Mouse (Mus musculus): ENCODE results near the gene Mtfmt. TPM values are rescaled to one million over a fixed set of nuclear protein-coding genes. Genes with fewer than 3 reads are reported as not detected.

Gene Mtfmt
- polyA plus RNA-seq, 1 experiment from 2014 or later, result 25.6 TPM

DNA sequence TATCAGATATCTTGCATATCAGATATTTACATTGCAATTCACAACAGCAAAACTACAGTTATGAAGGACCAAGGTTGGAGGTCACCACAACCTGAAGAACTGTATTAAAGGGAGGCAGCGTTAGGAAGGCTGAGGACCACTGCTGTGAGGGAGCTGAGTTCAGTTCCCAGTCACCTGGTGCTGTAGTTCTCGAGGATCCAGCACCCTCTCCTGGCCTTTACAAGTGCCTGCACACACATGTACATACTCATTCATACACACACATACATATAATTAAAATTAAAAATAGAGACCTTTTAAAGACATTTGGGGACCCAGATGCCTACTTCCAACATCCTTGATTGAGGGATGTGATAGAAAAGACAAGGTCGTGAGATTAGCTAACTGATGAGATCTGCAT is 15.9 kb upstream of the Mtfmt start:
- WGBS, result 84% methylated on average over 3 of the region's 3 CpGs

DNA sequence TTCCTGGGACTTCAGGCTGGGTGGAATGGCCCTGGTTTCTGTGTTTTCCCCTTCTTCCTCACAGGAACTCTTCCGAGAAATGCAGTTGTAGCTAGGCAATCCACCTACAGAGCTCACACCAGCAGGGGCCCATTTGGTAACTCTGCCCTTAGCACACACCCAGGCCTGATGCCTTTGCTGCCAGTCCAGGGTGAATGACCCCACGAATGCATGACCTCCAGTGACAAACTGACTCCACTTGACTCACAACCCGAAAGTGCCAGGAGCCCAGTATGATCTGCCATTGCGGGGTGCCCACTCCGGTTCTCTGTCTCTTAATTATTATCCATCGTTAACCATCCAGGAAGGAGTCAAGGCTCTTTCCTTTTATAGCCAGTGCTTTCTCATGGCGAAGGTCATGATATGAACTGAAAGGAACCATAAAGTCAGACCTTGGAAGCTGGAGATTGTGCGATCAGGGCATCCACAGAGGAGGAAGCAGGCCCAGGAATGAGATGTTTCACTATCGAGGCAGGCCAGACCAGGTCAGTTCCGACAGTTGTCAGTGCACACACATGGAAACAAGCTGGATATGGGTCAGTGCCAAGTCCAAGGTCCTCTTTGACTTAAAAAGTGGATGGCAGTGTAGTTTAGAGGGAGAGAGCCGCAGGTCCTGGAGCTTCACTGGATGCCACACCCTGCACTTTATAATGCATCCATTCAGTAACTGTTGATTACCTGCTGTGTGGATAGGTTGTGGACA is 12.7 kb upstream of the Mtfmt start, which contains the start of gene Slc51b:
Gene Slc51b (minus strand): TSS at position 196 of the 742 bp plus-strand sequence.
- no peaks in the 10 kb centered on the region for H3K36me3 ChIP-seq (ENCODE audit: control insufficient read depth, insufficient read depth, low read length)

More for the DNA sequence above, 15.9 kb upstream of the Mtfmt start:
- Histone ChIP-seq H3K36me3 (ENCODE audit: control insufficient read depth, insufficient read depth, low read length) (no peaks in the 10 kb centered on the region), H3K4me2 (ENCODE audit: low read depth, low read length) (no peak overlapping the region), H3K27me3 (ENCODE audit: control insufficient read depth, insufficient read depth, low read length) (no peaks in the 10 kb centered on the region), H3K9ac (replicated peaks; ENCODE audit: low read depth, low read length) (no peak overlapping the region), H3K4me1 (ENCODE audit: control insufficient read depth, insufficient read depth, low read length) (no peaks in the 10 kb centered on the region), H3K9me3 (ENCODE audit: control insufficient read depth, low read length) (no peaks in the 10 kb centered on the region), H3K4me3 (ENCODE audit: low read depth, low read length) (no peak overlapping the region), H3K27ac (ENCODE audit: low read depth, low read length) (no peak overlapping the region)
- ATAC-seq (ENCODE audit: low read depth), result no peak

DNA sequence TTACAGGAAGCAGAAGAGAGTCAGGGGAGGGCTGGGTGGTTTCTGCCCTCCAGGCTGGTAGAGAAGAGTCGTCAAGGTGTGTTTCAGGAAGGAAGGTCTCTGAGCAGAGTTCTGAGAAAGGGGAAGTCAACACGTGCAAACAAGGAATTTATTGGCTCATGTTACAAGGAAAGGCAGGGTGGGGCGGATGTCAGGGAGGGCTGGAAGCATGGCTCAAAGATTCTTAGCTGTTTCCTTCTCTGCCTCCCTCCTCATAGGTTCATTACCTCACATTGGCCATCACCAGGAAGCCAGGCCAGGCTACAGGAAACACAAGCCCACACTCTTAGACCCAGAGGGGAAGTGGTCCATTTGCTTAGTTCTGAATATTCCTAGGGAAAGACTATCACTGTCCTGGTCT is 11.2 kb upstream of the Mtfmt start:
- Histone ChIP-seq H3K27ac (ENCODE audit: low read depth, low read length) (no peak overlapping the region), H3K36me3 (ENCODE audit: control insufficient read depth, insufficient read depth, low read length) (no peaks in the 10 kb centered on the region), H3K9me3 (ENCODE audit: control insufficient read depth, low read length) (no peaks in the 10 kb centered on the region), H3K27me3 (ENCODE audit: control insufficient read depth, insufficient read depth, low read length) (no peaks in the 10 kb centered on the region), H3K4me1 (ENCODE audit: control insufficient read depth, insufficient read depth, low read length) (no peaks in the 10 kb centered on the region), H3K4me2 (ENCODE audit: low read depth, low read length) (no peak overlapping the region), H3K4me3 (ENCODE audit: low read depth, low read length) (no peak overlapping the region), H3K9ac (replicated peaks; ENCODE audit: low read depth, low read length) (no peak overlapping the region)
- 43% methylated on average over 3 of the region's 3 CpGs for WGBS
- no peak for ATAC-seq (ENCODE audit: low read depth)

More for the DNA sequence above, 12.7 kb upstream of the Mtfmt start, which contains the start of gene Slc51b:
- whole genome bisulfite sequencing, result 81% methylated on average over 11 of the region's 11 CpGs
- no peaks in the 10 kb centered on the region for H3K4me1 ChIP-seq (ENCODE audit: control insufficient read depth, insufficient read depth, low read length)
- H3K4me2 ChIP-seq (ENCODE audit: low read depth, low read length), result no peak within 1 kb of the TSS
- H3K9ac ChIP-seq (replicated peaks; ENCODE audit: low read depth, low read length), result 0 out of 2 replicates have a peak within 1 kb of the TSS, but pooled peaks have one; percentile 8
- no peaks in the 10 kb centered on the region for H3K9me3 ChIP-seq (ENCODE audit: control insufficient read depth, low read length)
- H3K4me3 ChIP-seq (ENCODE audit: low read depth, low read length), result no peak within 1 kb of the TSS
- ATAC-seq (ENCODE audit: low read depth), result no peak
- H3K27me3 ChIP-seq (ENCODE audit: control insufficient read depth, insufficient read depth, low read length), result no peaks in the 10 kb centered on the region
- H3K27ac ChIP-seq (ENCODE audit: low read depth, low read length), result no peak within 1 kb of the TSS

DNA sequence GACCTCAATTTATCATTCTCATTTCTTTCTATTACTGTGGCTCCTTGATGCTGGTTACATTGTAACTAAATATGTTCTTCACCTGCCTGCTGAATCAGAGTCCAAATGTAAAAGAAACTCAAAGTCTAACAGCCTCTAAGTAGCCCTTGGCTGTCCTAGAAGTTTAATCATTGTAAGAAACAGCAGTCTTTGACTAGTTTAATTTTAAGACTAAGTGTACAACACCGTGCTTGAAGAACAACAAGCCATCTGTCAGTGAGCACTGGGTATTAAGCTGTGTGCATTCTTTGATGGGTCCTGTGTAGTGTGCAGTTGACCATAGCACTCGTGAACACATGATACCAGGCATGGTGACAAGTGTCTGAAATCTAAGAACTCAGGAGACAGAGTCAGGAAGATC is 8.1 kb upstream of the Mtfmt start:
- 86% methylated on average over 2 of the region's 2 CpGs for WGBS
- H3K27me3 ChIP-seq (ENCODE audit: control insufficient read depth, insufficient read depth, low read length), result no peaks in the 10 kb centered on the region
- H3K36me3 ChIP-seq (ENCODE audit: control insufficient read depth, insufficient read depth, low read length), result no peaks in the 10 kb centered on the region
- H3K9me3 ChIP-seq (ENCODE audit: control insufficient read depth, low read length), result no peaks in the 10 kb centered on the region
- no peak overlapping the region for H3K4me3 ChIP-seq (ENCODE audit: low read depth, low read length)
- no peak overlapping the region for H3K4me2 ChIP-seq (ENCODE audit: low read depth, low read length)
- no peak overlapping the region for H3K27ac ChIP-seq (ENCODE audit: low read depth, low read length)
- H3K4me1 ChIP-seq (ENCODE audit: control insufficient read depth, insufficient read depth, low read length), result no peaks in the 10 kb centered on the region
- no peak overlapping the region for H3K9ac ChIP-seq (replicated peaks; ENCODE audit: low read depth, low read length)
- ATAC-seq (ENCODE audit: low read depth), result no peak

DNA sequence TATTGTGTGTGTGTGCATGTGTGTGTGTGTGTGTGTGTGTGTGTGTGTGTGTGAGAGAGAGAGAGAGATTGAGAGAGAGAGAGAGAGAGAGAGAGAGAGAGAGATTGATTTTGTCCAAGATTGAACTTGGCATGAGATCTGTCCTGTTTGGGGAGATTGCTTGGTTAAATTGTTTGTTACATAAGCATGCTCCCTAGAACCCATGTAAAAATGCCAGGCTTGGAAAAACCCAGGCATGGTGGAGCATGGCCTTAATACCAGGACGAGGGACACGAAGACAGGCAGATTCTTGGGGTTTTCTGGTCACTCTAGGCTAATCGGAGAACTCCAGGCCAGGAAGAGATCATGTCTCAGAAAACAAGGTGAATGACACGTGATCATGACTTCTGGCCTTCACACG is 7.6 kb upstream of the Mtfmt start:
- H3K27me3 ChIP-seq (ENCODE audit: control insufficient read depth, insufficient read depth, low read length), result no peaks in the 10 kb centered on the region
- H3K4me1 ChIP-seq (ENCODE audit: control insufficient read depth, insufficient read depth, low read length), result no peaks in the 10 kb centered on the region
- WGBS, result 85% methylated on average over 5 of the region's 5 CpGs
- no peak overlapping the region for H3K4me3 ChIP-seq (ENCODE audit: low read depth, low read length)
- no peak overlapping the region for H3K9ac ChIP-seq (replicated peaks; ENCODE audit: low read depth, low read length)
- H3K4me2 ChIP-seq (ENCODE audit: low read depth, low read length), result no peak overlapping the region
- no peak for ATAC-seq (ENCODE audit: low read depth)
- H3K27ac ChIP-seq (ENCODE audit: low read depth, low read length), result no peak overlapping the region
- H3K36me3 ChIP-seq (ENCODE audit: control insufficient read depth, insufficient read depth, low read length), result no peaks in the 10 kb centered on the region
- H3K9me3 ChIP-seq (ENCODE audit: control insufficient read depth, low read length), result no peaks in the 10 kb centered on the region

DNA sequence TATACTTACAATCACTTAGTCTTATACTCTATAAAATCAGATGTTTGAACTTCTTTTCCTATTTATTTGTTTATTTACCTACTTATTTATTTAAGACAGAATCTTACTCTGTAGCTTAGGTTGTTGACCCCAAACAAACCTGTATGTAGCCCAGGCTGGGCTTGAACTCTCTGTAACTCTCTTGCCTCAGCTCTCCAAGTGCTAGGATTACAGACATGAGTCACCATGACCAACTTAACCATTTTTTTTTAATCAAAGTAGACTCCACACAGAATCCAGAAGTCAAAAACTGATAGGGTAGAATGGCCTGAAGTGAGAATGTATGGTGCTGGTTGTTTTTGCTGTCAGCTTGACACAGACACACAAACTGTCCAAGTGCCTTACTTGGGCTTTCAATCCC is 5.2 kb upstream of the Mtfmt start:
- no peak for ATAC-seq (ENCODE audit: low read depth)
- H3K4me2 ChIP-seq (ENCODE audit: low read depth, low read length), result no peak overlapping the region
- H3K9me3 ChIP-seq (ENCODE audit: control insufficient read depth, low read length), result no peaks in the 10 kb centered on the region
- no peak overlapping the region for H3K4me3 ChIP-seq (ENCODE audit: low read depth, low read length)
- H3K4me1 ChIP-seq (ENCODE audit: control insufficient read depth, insufficient read depth, low read length), result no peaks in the 10 kb centered on the region
- H3K9ac ChIP-seq (replicated peaks; ENCODE audit: low read depth, low read length), result no peak overlapping the region
- no peaks in the 10 kb centered on the region for H3K36me3 ChIP-seq (ENCODE audit: control insufficient read depth, insufficient read depth, low read length)
- H3K27me3 ChIP-seq (ENCODE audit: control insufficient read depth, insufficient read depth, low read length), result no peaks in the 10 kb centered on the region
- H3K27ac ChIP-seq (ENCODE audit: low read depth, low read length), result no peak overlapping the region

DNA sequence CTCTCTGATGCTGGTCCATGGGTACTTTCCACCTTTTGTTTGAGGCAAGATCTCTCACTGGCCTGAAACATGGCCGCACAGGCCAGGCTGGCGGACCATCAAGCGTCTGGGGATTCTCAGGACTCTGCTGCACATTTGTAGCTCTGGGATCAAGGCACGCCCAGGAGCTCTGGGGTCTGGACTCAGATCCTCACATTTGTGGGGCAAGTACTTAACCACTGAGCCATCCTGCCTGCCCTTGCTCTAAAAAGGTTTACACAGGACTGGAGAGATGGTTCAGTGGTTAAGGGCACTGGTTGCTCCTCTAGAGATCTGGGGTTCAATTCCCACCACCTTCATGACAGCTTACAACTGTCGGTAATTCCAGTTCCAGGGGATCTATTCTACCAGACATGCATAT is 4.7 kb upstream of the Mtfmt start:
- Histone ChIP-seq H3K27ac (ENCODE audit: low read depth, low read length) (no peak overlapping the region), H3K9me3 (ENCODE audit: control insufficient read depth, low read length) (no peaks in the 10 kb centered on the region), H3K36me3 (ENCODE audit: control insufficient read depth, insufficient read depth, low read length) (no peaks in the 10 kb centered on the region), H3K27me3 (ENCODE audit: control insufficient read depth, insufficient read depth, low read length) (no peaks in the 10 kb centered on the region), H3K9ac (replicated peaks; ENCODE audit: low read depth, low read length) (no peak overlapping the region), H3K4me1 (ENCODE audit: control insufficient read depth, insufficient read depth, low read length) (no peaks in the 10 kb centered on the region), H3K4me3 (ENCODE audit: low read depth, low read length) (no peak overlapping the region), H3K4me2 (ENCODE audit: low read depth, low read length) (no peak overlapping the region)
- ATAC-seq (ENCODE audit: low read depth), result no peak
- 90% methylated on average over 5 of the region's 5 CpGs for WGBS

DNA sequence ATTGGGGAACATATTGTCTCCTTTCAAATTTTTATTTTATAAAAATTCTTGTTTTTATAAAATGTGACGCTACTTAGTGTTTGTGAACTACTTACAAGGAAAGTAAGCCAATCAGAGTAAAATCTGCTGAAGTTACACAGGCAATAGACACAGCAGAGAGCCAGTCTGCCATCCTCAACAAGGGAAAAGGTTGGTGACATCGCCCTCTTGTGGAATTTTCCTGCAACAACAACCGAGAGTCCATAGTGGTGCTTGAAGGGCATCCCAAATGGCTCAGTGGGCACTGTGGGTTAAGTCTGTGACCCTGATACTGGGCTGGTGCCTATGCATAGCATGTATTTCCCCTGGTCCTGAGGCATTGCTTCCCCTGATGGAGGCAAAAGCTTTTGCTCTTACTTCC is 3.3 kb upstream of the Mtfmt start:
- Histone ChIP-seq H3K4me3 (ENCODE audit: low read depth, low read length) (no peak overlapping the region), H3K27me3 (ENCODE audit: control insufficient read depth, insufficient read depth, low read length) (no peaks in the 10 kb centered on the region), H3K36me3 (ENCODE audit: control insufficient read depth, insufficient read depth, low read length) (no peaks in the 10 kb centered on the region), H3K4me1 (ENCODE audit: control insufficient read depth, insufficient read depth, low read length) (peaks cover 6% of the 10 kb centered on the region), H3K9ac (replicated peaks; ENCODE audit: low read depth, low read length) (no peak overlapping the region), H3K27ac (ENCODE audit: low read depth, low read length) (no peak overlapping the region), H3K4me2 (ENCODE audit: low read depth, low read length) (no peak overlapping the region), H3K9me3 (ENCODE audit: control insufficient read depth, low read length) (no peaks in the 10 kb centered on the region)
- WGBS, result 1% methylated on average over 3 of the region's 3 CpGs
- ATAC-seq (ENCODE audit: low read depth), result no peak

DNA sequence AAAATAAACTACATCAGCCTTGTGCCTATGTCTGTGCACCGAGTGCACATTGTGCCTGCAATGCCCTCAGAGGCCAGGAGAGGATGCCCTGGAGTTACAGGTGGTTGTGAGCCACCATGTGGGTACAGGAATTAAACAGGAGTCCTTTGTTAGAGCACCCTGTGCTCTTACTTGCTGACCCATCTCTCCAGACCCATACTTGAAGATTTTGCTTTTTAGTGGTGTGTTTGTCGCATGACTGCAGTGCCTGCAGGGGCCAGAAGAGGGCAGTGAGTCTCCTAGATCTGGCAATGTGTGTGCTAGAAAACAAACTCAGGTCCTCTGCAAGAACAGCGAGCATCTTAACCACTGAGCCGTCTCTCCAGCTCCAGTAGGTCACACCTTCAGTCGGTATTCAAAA is 1.4 kb upstream of the Mtfmt start:
- no peak overlapping the region for H3K27ac ChIP-seq (ENCODE audit: low read depth, low read length)
- no peak overlapping the region for H3K4me2 ChIP-seq (ENCODE audit: low read depth, low read length)
- H3K9ac ChIP-seq (replicated peaks; ENCODE audit: low read depth, low read length), result no peak overlapping the region
- H3K9me3 ChIP-seq (ENCODE audit: control insufficient read depth, low read length), result no peaks in the 10 kb centered on the region
- H3K4me3 ChIP-seq (ENCODE audit: low read depth, low read length), result no peak overlapping the region
- no peaks in the 10 kb centered on the region for H3K27me3 ChIP-seq (ENCODE audit: control insufficient read depth, insufficient read depth, low read length)
- whole genome bisulfite sequencing, result 71% methylated on average over 5 of the region's 5 CpGs
- ATAC-seq (ENCODE audit: low read depth), result no peak
- H3K4me1 ChIP-seq (ENCODE audit: control insufficient read depth, insufficient read depth, low read length), result peaks cover 6% of the 10 kb centered on the region
- H3K36me3 ChIP-seq (ENCODE audit: control insufficient read depth, insufficient read depth, low read length), result no peaks in the 10 kb centered on the region; the same call in 1 of the 2 replicates
